Mouse (Mus musculus) small intestine, adult 2 months (tissue): ENCODE data around the gene Gm13030. TPM values are rescaled to one million over a fixed set of nuclear protein-coding genes. Genes with fewer than 3 reads are reported as not detected.

Experiments
- H3K27ac ChIP-seq: fragments of 200-500 bp; 2 replicates; pipeline ENCODE4 v1.5.1; 2012; ENCODE audit warnings: low read depth, low read length, control low read depth, inconsistent platforms; ENCODE audit not compliant: insufficient read depth
- H3K27me3 ChIP-seq: fragments of 200-500 bp; 2 replicates; pipeline ENCODE4 v1.6.1; 2012; ENCODE audit warnings: mild to moderate bottlenecking, moderate library complexity, low read length, inconsistent platforms; ENCODE audit not compliant: control insufficient read depth, insufficient read depth
- H3K36me3 ChIP-seq: fragments of 200-500 bp; 2 replicates; pipeline ENCODE4 v1.6.1; 2012; ENCODE audit warnings: mild to moderate bottlenecking, low read length, control low read depth, inconsistent platforms; ENCODE audit not compliant: control insufficient read depth, insufficient read depth
- H3K4me1 ChIP-seq: fragments of 200-500 bp; 2 replicates; pipeline ENCODE4 v1.6.1; 2012; ENCODE audit warnings: low read length, inconsistent platforms, mixed read lengths; ENCODE audit not compliant: control insufficient read depth, insufficient read depth, insufficient read length
- H3K4me3 ChIP-seq: fragments of 200-500 bp; 2 replicates; pipeline ENCODE4 v1.5.1; 2012; ENCODE audit warnings: low read depth, mild to moderate bottlenecking, control low read depth, inconsistent platforms, low read length, moderate library complexity
- CTCF ChIP-seq: fragments of 200-500 bp; IDR thresholded peaks from 2 replicates; pipeline ENCODE4 v1.5.1; 2012; ENCODE audit warnings: low read depth, mild to moderate bottlenecking, control low read depth, inconsistent platforms, low read length, moderate library complexity, mixed read lengths; ENCODE audit not compliant: insufficient replicate concordance, insufficient read length; ENCODE audit errors: extremely low read depth
- POLR2A ChIP-seq: fragments of 200-500 bp; IDR thresholded peaks from 2 replicates; pipeline ENCODE4 v1.6.1; 2012; ENCODE audit warnings: low read depth, mild to moderate bottlenecking, control low read depth, inconsistent platforms, low read length, moderate library complexity
- WGBS: fragments of 180-500 bp; shearing (Covaris S2); methylation state at CpG from one replicate; pipeline ENCODE4 v1.1.7; 2018; 5-methylcytosine and 5-hydroxymethylcytosine counted together
- polyA plus RNA-seq: library from polyadenylated mRNA; depleted of rRNA; stranded (reverse); fragments of >200 nt; gene quantifications from 2 replicates; pipeline ENCODE4 v1.2.3, GENCODE M21; 2012; rRNA removed

Gene Gm13030
- polyA plus RNA-seq = not detected in 2 replicates

- H3K27ac ChIP-seq = no peak within 1 kb of the TSS
- 79% methylated on average over 6 of the region's 6 CpGs for WGBS
- peaks cover 14% of the 10 kb centered on the region; the same call in 1 of the 2 replicates for H3K4me1 ChIP-seq
- no peak within 1 kb of the TSS for H3K4me3 ChIP-seq
- no peaks in the 10 kb centered on the region for H3K27me3 ChIP-seq
- TF ChIP-seq POLR2A (no peak), CTCF (no peak)
- no peaks in the 10 kb centered on the region for H3K36me3 ChIP-seq
Measured at GRCm38 (mm10) chr4:138873864-138874263, at the start of gene Gm13030. Gene Gm13030 (minus strand): TSS chr4:138873964.

DNA sequence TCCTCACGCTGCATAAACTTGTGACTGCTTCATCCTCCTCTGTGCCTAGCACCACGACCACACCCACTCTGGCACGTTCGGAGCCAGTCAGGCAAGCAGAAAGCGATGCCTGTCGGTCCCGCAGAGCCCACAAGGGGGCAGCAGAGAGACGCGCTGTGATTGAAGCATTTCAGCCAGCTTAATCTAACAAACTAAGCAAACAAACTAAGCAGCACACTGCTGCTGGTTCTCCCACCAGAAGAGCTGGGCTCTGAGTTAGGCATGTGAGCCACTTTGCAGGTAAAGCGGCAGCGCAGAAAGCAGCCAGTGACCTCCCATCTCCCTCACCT lies 48.3 kb upstream of the Gm13030 start:
- WGBS = under 1% methylated on average over 11 of the region's 11 CpGs

GRCm38 (mm10) chr4:138921254-138922130 lies 47.7 kb upstream of the Gm13030 start:
- Histone ChIP-seq H3K36me3 (no peaks in the 10 kb centered on the region), H3K4me1 (peaks cover 6% of the 10 kb centered on the region), H3K27ac (no peak overlapping the region), H3K4me3 (no peak overlapping the region), H3K27me3 (no peaks in the 10 kb centered on the region)
- TF ChIP-seq CTCF (peak; percentile 8; the same call in 1 of the 2 replicates), POLR2A (no peak)
- WGBS = 38% methylated on average over 20 of the region's 20 CpGs

More for the DNA sequence above, 48.3 kb upstream of the Gm13030 start:
- Histone ChIP-seq H3K4me1 (peaks cover 6% of the 10 kb centered on the region), H3K36me3 (no peaks in the 10 kb centered on the region), H3K27me3 (no peaks in the 10 kb centered on the region), H3K27ac (no peak overlapping the region), H3K4me3 (no peak overlapping the region)
- TF ChIP-seq CTCF = peak; percentile 99
- TF ChIP-seq POLR2A = no peak

- H3K36me3 ChIP-seq = no peaks in the 10 kb centered on the region
- H3K4me3 ChIP-seq = no peak overlapping the region
- H3K27me3 ChIP-seq = no peaks in the 10 kb centered on the region
- no peak overlapping the region for H3K27ac ChIP-seq
- WGBS = 87% methylated on average over 9 of the region's 9 CpGs
- TF ChIP-seq CTCF (peak; percentile 35; the same call in 1 of the 2 replicates), POLR2A (no peak)
- peaks cover 1% of the 10 kb centered on the region; the same call in 1 of the 2 replicates for H3K4me1 ChIP-seq
Measured at GRCm38 (mm10) chr4:138917282-138917681, 43.5 kb upstream of the Gm13030 start.

DNA sequence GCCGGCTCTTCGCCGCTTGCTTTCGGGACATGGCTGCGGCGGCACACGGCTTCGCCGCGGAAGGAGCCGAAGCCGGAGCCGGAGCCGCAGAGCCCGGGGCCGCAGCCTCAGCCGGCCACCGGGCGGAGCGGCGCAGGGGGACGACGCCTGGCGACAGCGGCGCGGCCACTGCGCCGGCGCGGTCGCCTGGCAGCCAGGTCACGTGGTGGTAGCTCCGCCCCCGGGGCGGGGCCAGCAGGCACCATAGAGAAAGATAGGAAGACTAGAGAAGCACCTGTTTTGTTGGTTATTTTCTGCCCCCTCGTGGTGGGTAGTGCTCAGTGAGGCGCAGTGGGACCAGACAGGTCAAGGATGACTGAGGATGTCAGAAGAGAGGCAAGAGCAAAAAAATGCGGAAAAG lies 40.0 kb upstream of the Gm13030 start, which contains the start of gene Otud3:
Gene Otud3, minus strand, starts transcription at position 149 of the 400 bp plus-strand sequence.
- under 1% methylated on average over 39 of the region's 39 CpGs for WGBS
- TF ChIP-seq POLR2A = peak; percentile 79
- peak; percentile 77; the same call in 1 of the 2 replicates for TF ChIP-seq CTCF
- Histone ChIP-seq H3K4me1 (no peaks in the 10 kb centered on the region; the same call in 1 of the 2 replicates), H3K36me3 (peaks cover 10% of the 10 kb centered on the region), H3K4me3 (peak within 1 kb of the TSS; percentile 96), H3K27me3 (no peaks in the 10 kb centered on the region), H3K27ac (peak within 1 kb of the TSS; percentile 42)

GRCm38 (mm10) chr4:138913141-138913787 lies 39.5 kb upstream of the Gm13030 start:
- no peaks in the 10 kb centered on the region; the same call in 1 of the 2 replicates for H3K4me1 ChIP-seq
- H3K27ac ChIP-seq = peak overlapping the region; percentile 42
- H3K27me3 ChIP-seq = no peaks in the 10 kb centered on the region
- no peak for TF ChIP-seq POLR2A
- TF ChIP-seq CTCF = no peak
- under 1% methylated on average over 52 of the region's 52 CpGs for WGBS
- peak overlapping the region; percentile 96 for H3K4me3 ChIP-seq
- H3K36me3 ChIP-seq = peaks cover 10% of the 10 kb centered on the region
